Mouse (Mus musculus) midbrain, embryonic 16.5 days (tissue): ENCODE data around the gene Tff1. TPM values are rescaled to one million over a fixed set of nuclear protein-coding genes. Genes with fewer than 3 reads are reported as not detected.

Source experiments
- ATAC-seq: fragments of 200-750 bp; cut with Nextera tagmentation; 2 replicates; pipeline ENCODE4 v1.8.0; 2017; ENCODE audit warnings: moderate TSS enrichment
- H3K27ac ChIP-seq: fragments of 300-500 bp; sonication (generic); 2 replicates; pipeline ENCODE4 v1.5.1; 2014; ENCODE audit warnings: mild to moderate bottlenecking, low read length, mixed read lengths
- H3K27me3 ChIP-seq: fragments of 300-500 bp; sonication (generic); 2 replicates; pipeline ENCODE4 v1.6.1; 2014; ENCODE audit warnings: low read depth, low read length, mixed read lengths; ENCODE audit not compliant: control insufficient read depth, insufficient read depth
- H3K36me3 ChIP-seq: fragments of 300-500 bp; sonication (generic); 2 replicates; pipeline ENCODE4 v1.6.1; 2014; ENCODE audit warnings: mild to moderate bottlenecking, low read length, moderate library complexity, mixed read lengths; ENCODE audit not compliant: control insufficient read depth, insufficient read depth
- H3K4me1 ChIP-seq: fragments of 300-500 bp; sonication (generic); 2 replicates; pipeline ENCODE4 v1.6.1; 2014; ENCODE audit warnings: mild to moderate bottlenecking, low read length, mixed read lengths; ENCODE audit not compliant: control insufficient read depth, insufficient read depth
- H3K4me2 ChIP-seq: fragments of 300-500 bp; sonication (generic); 2 replicates; pipeline ENCODE4 v1.6.1; 2014; ENCODE audit warnings: mild to moderate bottlenecking, low read length, mixed read lengths
- H3K4me3 ChIP-seq: fragments of 300-500 bp; sonication (generic); 2 replicates; pipeline ENCODE4 v1.5.1; 2014; ENCODE audit warnings: low read depth, mild to moderate bottlenecking, low read length, moderate library complexity, mixed read lengths
- H3K9ac ChIP-seq: fragments of 300-500 bp; sonication (generic); 2 replicates; pipeline ENCODE4 v1.6.1; 2014; ENCODE audit warnings: low read depth, low read length, mixed read lengths
- H3K9me3 ChIP-seq: fragments of 300-500 bp; sonication (generic); replicated peaks from 2 replicates; pipeline ENCODE4 v1.6.1; 2014; ENCODE audit warnings: mild to moderate bottlenecking, low read length, mixed read lengths; ENCODE audit not compliant: control insufficient read depth, poor library complexity, severe bottlenecking
- WGBS: fragments of 180-500 bp; shearing (Covaris S2); extraction: QIAGEN DNeasy Blood & Tissue Kit; methylation state at CpG from one replicate; pipeline ENCODE4 v1.1.7; 2014; 5-methylcytosine and 5-hydroxymethylcytosine counted together
- polyA plus RNA-seq: library from polyadenylated mRNA; unstranded; fragments of >200 nt; fragmentation: Nextera tagmentation; extraction: Ambion mirVana; gene quantifications from 2 replicates; pipeline ENCODE4 v1.2.1, GENCODE M21; 2015

The Tff1 gene
- polyA plus RNA-seq, 1 experiment from 2014 or later = not detected

DNA sequence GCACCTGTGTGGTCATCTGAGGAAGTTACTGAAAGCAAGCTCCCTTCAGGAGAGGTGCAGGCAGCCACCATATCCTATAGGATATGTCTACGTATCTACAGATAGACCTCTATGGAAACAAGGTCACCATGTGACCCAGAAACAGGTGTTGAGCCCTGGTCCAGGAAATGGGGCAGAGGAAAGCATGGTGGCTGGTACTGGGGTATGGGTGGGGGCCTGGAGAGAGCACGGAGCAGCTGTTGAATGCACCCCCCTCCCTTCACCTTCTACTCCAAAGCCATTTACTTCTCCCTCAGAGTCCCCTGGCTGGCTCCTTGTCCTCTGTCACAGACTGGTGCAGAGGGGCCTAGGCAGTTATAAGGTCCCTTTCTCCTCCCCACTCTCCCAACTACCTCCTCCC is 1.3 kb downstream of the Tff1 start:
- no peak overlapping the region for H3K4me3 ChIP-seq
- no peak overlapping the region for H3K27ac ChIP-seq
- H3K4me2 ChIP-seq = no peak overlapping the region
- 85% methylated on average over 2 of the region's 2 CpGs for WGBS
- H3K27me3 ChIP-seq = no peaks in the 10 kb centered on the region
- ATAC-seq = no peak
- no peaks in the 10 kb centered on the region for H3K9me3 ChIP-seq
- H3K36me3 ChIP-seq = no peaks in the 10 kb centered on the region
- no peak overlapping the region for H3K9ac ChIP-seq
- no peaks in the 10 kb centered on the region for H3K4me1 ChIP-seq

DNA sequence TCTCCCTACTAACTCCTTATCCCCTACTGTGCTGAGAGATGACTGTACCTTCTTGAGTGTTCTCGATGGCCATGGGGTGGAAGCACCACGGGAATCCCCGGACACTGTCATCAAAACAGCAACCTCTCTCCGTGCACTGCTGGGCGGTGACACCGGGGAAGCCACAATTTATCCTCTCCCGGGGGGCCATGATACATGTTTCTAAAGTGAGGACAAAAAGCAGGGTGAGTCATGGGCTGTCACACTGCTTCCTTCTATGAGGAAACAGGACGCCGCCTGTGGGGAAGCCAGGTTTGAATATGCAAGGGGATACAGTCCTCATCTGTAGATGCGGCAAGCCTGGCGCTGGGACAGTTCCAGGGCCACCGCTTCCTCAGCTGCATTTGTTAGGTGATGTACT is 2.5 kb downstream of the Tff1 start:
- Histone ChIP-seq H3K36me3 (no peaks in the 10 kb centered on the region), H3K27me3 (no peaks in the 10 kb centered on the region), H3K27ac (no peak overlapping the region), H3K9ac (no peak overlapping the region), H3K4me3 (no peak overlapping the region), H3K9me3 (no peaks in the 10 kb centered on the region), H3K4me2 (no peak overlapping the region), H3K4me1 (no peaks in the 10 kb centered on the region)
- ATAC-seq = no peak
- WGBS = 90% methylated on average over 12 of the region's 12 CpGs

DNA sequence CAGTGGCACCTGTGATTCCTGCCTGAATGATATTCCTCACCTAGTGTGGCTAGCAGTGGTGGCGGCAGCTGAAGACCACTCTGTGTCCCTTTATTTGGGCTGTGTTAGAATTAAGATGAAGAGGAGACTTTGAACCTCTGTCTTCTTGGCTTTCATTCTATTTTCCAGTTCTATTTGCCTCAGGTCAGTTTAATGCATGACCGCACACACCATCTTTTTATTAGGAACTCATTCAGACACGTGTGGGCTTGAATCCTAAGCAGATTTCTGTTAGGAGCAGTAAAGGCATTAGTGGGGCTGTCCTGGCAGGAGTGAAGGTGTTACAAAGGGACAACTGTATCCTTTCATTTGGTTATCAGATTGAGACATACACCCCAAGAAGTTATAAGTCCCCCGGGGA is 4.8 kb downstream of the Tff1 start:
- H3K4me1 ChIP-seq = no peaks in the 10 kb centered on the region
- no peak overlapping the region for H3K9ac ChIP-seq
- no peaks in the 10 kb centered on the region for H3K27me3 ChIP-seq
- no peak overlapping the region for H3K4me2 ChIP-seq
- H3K9me3 ChIP-seq = no peaks in the 10 kb centered on the region
- H3K4me3 ChIP-seq = no peak overlapping the region
- no peak overlapping the region for H3K27ac ChIP-seq
- no peaks in the 10 kb centered on the region for H3K36me3 ChIP-seq
- 58% methylated on average over 4 of the region's 4 CpGs for WGBS
- no peak for ATAC-seq

DNA sequence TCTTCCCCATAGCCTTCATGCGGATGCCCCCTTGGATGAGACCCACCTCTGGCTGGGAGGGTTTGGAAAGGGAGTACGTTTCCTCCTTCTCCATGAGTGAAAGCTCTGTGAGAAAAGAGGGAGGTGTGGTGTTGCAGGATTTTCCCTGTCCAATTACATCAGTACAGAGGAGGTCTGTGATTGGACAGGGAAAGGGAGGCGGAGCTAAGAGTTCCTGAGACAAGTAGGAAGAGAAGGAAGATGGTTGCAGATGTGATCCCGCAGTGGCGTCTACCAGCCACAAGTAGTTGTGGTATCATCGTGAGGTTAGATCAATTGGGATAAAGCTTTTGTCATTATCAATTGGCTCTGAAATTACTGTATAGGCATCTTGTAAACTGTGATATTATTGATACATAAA is 7.2 kb downstream of the Tff1 start:
- no peak for ATAC-seq
- H3K36me3 ChIP-seq = no peaks in the 10 kb centered on the region
- no peak overlapping the region for H3K27ac ChIP-seq
- no peaks in the 10 kb centered on the region for H3K27me3 ChIP-seq
- no peaks in the 10 kb centered on the region for H3K9me3 ChIP-seq
- WGBS = 84% methylated on average over 6 of the region's 6 CpGs
- H3K4me3 ChIP-seq = no peak overlapping the region
- H3K9ac ChIP-seq = no peak overlapping the region
- H3K4me2 ChIP-seq = no peak overlapping the region
- no peaks in the 10 kb centered on the region for H3K4me1 ChIP-seq

DNA sequence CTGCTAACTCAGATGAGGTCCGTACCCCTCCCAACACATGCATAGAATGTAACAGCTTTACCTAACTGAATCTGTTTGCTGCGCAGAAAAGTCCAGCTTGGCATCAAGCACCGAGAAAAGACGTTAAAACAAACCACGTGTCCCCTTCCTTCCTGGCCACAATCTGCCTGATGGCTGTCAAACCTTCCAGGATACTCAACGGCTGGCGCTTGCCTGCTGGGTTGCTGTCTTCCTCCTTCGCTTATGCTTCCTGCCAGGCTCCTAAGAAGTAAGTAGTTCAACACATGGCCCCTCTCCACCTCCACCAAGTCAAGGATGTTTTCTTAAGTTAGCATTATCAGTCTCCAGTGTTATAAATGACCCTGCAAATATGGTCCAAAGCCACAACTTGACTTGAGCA is 11.3 kb downstream of the Tff1 start:
- no peaks in the 10 kb centered on the region for H3K36me3 ChIP-seq
- H3K4me3 ChIP-seq = no peak overlapping the region
- peaks cover 5% of the 10 kb centered on the region for H3K9me3 ChIP-seq
- H3K27ac ChIP-seq = no peak overlapping the region
- H3K9ac ChIP-seq = no peak overlapping the region
- H3K4me2 ChIP-seq = no peak overlapping the region
- no peaks in the 10 kb centered on the region for H3K4me1 ChIP-seq
- 88% methylated on average over 8 of the region's 8 CpGs for WGBS
- ATAC-seq = no peak
- no peaks in the 10 kb centered on the region for H3K27me3 ChIP-seq

DNA sequence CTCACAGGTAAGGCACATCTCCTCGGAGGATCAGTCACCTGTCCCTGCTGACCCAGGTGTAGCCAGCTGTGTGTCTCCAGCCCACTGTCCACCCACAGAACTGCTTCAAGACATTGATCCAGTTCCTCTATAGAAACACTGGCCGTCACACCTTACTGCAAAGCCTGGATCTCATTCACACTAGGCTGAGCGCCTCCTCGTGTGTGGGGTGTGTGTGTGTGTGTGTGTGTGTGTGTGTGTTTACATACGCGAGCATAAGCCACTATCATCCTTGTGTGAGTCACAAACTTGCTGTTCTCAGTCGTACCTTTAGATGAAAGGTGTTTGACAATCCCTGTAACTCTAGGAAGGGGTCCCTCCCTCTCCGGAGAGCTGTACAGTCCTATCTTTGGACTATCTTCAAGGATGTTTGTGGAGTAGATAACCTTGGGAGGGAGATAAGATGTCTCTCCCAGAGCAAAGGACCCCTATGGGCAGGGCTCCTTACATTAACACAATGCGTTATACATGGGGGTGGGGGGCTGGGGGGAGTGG is 12.0 kb downstream of the Tff1 start:
- 81% methylated on average over 9 of the region's 9 CpGs for WGBS
- no peak for ATAC-seq
- H3K4me1 ChIP-seq = no peaks in the 10 kb centered on the region
- H3K27ac ChIP-seq = no peak overlapping the region
- no peak overlapping the region for H3K9ac ChIP-seq
- no peak overlapping the region for H3K4me3 ChIP-seq
- H3K9me3 ChIP-seq = peaks cover 5% of the 10 kb centered on the region
- no peaks in the 10 kb centered on the region for H3K36me3 ChIP-seq
- H3K27me3 ChIP-seq = no peaks in the 10 kb centered on the region
- H3K4me2 ChIP-seq = no peak overlapping the region

DNA sequence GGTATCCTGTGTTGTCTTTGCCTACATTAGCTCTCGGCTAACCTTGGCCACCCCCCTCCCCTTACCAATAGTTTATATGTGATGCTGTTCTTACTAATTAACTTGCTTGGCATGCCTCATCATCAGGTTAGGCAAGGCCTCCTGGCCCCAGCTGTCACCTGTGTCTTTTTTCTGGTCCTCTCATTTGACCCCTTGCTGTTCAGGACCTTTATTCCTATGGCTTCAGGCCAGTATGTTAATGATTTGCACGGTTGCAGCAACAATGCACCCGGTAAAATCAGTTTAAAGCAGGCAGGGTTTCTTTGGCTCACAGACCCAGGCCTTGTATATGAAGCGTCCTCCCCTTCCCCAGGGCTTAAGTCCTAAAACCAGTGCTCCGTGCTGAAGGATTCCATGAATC is 12.6 kb downstream of the Tff1 start:
- ATAC-seq = no peak
- no peaks in the 10 kb centered on the region for H3K27me3 ChIP-seq
- H3K27ac ChIP-seq = no peak overlapping the region
- H3K9me3 ChIP-seq = peaks cover 5% of the 10 kb centered on the region
- H3K4me3 ChIP-seq = no peak overlapping the region
- no peaks in the 10 kb centered on the region for H3K4me1 ChIP-seq
- 31% methylated on average over 5 of the region's 5 CpGs for WGBS
- H3K36me3 ChIP-seq = no peaks in the 10 kb centered on the region
- no peak overlapping the region for H3K4me2 ChIP-seq
- H3K9ac ChIP-seq = no peak overlapping the region

DNA sequence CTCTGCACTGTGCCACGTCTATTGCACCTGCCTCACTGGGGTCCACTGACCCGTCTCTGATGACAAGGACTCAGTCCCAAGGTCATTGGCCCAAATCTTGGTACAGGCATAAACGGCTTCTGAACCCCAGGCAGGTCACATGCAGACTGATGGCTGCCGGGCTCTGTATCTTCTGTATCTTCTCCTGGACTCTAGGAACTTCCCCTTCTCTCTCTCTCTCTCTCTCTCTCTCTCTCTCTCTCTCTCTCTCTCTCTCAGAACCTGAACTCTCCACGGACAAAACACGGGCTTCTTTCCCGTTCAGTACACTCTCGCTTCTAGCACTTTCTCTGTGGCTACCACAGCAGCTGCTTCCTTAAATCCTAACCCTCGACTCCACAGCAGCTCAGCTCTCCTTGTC is 19.1 kb downstream of the Tff1 start:
- ATAC-seq = no peak

DNA sequence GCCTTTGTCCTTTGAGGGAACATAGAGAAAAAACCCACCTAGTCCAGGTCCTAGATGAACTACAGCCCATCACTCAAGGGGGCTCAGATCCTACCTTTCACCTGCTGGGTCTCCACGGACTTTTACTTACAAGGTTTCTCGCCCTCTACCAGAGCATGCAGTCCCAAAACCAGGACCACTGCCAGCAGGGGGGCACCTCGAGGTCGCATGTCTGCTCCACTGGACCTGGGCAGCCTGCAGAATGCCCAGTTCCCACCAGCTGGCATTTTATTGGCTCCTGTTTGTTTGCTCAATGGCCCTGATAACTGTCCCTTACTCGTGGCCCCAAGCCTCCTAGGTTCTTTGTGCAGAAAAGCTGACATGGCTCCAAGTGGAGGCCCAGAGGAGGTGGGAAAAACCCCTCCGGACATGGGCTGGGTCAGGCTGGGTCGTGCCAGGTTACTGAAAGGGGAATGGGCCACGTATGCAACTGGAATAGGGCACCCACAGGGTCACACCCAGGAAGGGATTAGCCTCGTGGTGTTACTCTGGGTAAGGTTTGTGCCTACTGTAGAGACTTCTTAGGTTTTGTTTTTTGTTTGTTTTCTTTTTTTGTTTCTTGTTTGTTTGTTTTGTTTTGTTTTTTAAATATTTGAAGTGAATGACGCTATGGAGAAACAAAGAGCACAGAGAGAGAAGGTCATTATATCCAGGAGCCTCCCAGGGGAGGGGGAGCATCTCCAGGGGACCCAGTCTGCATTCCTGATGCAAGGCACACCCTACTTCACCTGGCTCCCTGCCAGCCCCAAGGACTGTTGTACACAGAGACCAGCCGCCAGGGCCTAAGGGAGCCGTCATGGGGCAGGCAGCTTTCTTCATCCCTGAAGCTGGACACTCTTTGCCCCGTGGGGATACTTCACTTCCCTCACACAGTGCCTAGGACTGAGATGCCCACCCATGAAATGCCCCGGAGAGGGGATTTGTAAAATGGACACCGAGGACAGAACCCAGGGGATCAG is 20.7 kb downstream of the Tff1 start, which contains the start of gene Tff2:
Gene Tff2 (minus strand): TSS at position 243 of the 998 bp plus-strand sequence.
- no peak within 1 kb of the TSS for H3K4me2 ChIP-seq
- no peak within 1 kb of the TSS for H3K9ac ChIP-seq
- no peaks in the 10 kb centered on the region for H3K27me3 ChIP-seq
- no peak within 1 kb of the TSS for H3K4me3 ChIP-seq
- no peak within 1 kb of the TSS for H3K27ac ChIP-seq
- ATAC-seq = no peak
- no peaks in the 10 kb centered on the region for H3K4me1 ChIP-seq
- no peaks in the 10 kb centered on the region for H3K36me3 ChIP-seq
- 71% methylated on average over 15 of the region's 15 CpGs for WGBS
- H3K9me3 ChIP-seq = peaks cover 4% of the 10 kb centered on the region

More for the DNA sequence above, 19.1 kb downstream of the Tff1 start:
- no peak overlapping the region for H3K9ac ChIP-seq
- H3K27ac ChIP-seq = no peak overlapping the region
- H3K4me1 ChIP-seq = no peaks in the 10 kb centered on the region
- no peaks in the 10 kb centered on the region for H3K27me3 ChIP-seq
- WGBS = 89% methylated on average over 9 of the region's 9 CpGs
- H3K4me3 ChIP-seq = no peak overlapping the region
- no peak overlapping the region for H3K4me2 ChIP-seq
- H3K9me3 ChIP-seq = peaks cover 5% of the 10 kb centered on the region
- no peaks in the 10 kb centered on the region for H3K36me3 ChIP-seq
